Mouse (Mus musculus) CH12F3 (cell line): ENCODE data around the gene Cops4.

Experiments used
- in situ Hi-C: fragments of 300-500 bp; cut with MboI; formaldehyde crosslinking; loops from 2 replicates; pipeline ENCODE4 v1.14.3; 2020; ENCODE audit warnings: low sequenced_read_pairs

The Cops4 gene

DNA sequence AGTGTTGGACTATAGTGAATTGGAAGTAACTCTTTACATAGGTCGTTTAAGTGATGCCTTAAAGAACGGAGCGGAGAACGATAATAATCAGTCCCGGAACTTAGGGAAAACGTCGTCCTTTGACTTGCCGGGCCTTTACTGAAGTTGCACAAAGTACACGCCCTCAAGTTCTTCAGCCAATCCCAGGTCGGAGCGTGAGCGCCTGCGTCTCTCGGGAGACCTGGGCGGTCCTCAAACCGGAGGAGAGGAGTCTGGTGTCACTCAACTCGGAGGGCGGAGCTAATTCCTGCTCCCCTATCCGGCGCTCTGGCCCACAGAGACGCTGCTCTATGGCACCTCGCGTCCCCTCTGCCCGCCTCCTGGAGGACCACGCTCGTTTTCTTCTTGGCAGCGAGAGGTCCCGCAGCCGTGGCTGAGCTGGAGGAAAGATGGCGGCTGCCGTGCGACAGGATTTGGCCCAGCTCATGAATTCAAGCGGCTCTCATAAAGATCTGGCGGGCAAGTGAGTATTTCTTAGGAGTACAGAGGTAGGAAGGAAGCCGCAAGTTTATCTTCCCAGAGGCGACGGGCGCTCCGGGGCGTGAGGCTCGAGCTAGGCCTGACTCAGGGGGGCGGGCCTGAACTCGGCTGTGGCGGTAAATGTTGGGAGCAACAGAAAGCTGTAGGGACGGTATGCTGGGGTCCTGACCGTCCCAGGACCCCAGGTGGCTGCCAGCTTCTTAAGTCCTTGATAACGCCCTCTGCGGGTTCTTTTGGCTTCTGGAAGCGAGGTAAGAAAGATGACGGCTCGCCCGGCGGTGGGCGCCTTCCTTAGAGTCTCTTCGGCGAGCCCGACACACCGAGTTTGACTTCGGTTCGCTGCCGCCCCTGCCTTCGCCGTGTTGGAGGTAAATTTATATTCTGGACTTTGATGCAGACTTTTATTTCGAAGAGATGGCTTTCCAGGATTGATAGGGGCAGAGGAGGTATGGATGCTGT is at the start of gene Cops4:
Gene Cops4 (plus strand): TSS at position 261 of the 978 bp plus-strand sequence.
- in situ Hi-C loops, result no loop called here

DNA sequence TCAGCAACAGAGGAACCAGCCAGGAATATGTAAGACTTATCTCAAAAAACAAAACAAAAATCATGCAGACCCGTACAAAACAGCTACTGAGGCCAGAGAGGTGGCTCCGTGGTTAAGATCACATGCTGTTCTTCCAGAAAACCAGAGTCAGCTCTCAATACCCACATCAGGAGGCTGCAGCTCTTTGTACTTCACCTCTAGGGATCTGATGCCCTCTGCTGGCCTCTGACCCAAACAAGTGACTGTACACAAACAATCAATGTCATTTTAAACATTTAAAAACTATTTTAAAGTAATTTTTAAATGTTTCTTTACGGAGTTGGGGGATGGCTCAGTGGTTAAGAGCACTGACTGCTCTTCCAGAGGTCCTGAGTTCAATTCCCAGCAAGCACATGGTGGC is 41.8 kb upstream of the Cops4 start:
- in situ Hi-C loops, result no loop called here

DNA sequence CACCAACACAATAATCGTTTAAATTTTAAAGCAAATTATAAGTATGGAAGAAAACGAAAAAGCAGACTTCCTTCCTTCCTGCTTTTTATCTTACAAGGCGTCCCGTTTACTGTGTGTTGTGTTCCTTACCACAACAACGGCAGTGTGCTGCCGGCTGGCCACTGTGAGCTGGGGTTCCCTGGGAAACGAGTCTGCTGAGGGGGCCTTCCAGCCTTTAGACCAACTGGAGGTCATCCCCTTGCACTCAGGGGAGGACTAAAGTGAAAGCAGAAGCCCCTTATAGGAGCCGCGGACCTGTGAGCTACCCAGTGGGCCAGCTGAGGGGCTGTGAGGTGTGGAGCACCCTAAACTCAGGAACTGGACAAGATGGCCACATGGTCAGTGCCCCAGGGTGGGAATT is 40.5 kb upstream of the Cops4 start:
- in situ Hi-C loops, result no loop called here

- in situ Hi-C loops, result no loop called here
Measured at GRCm38 (mm10) chr5:100483569-100483968, 34.5 kb upstream of the Cops4 start.

- in situ Hi-C loops, result no loop called here
Measured at GRCm38 (mm10) chr5:100487120-100487519, 31.0 kb upstream of the Cops4 start.

GRCm38 (mm10) chr5:100488231-100488630 is 29.9 kb upstream of the Cops4 start:
- in situ Hi-C loops, result no loop called here

DNA sequence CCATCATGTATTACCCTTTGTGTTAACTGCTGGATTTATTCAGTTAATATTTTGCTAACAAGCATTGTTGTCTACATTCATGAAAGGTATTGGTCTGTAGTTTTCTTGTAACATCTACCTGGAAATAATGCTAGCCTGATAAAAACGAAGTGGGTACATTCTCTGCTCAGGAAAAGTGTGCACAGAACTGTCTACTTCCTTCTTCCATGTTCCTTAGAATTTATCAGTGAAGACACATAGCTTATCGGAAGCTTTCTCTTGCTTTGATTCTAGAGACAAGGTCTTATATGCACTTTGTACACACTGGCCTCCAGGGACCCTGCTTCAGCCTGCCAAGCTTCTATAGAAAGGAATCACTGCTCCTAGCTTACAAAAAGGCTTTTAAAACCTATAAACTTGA is 28.8 kb upstream of the Cops4 start:
- in situ Hi-C loops, result no loop called here

GRCm38 (mm10) chr5:100491704-100492103 is 26.4 kb upstream of the Cops4 start:
- in situ Hi-C loops, result no loop called here

- in situ Hi-C loops, result no loop called here
Measured at GRCm38 (mm10) chr5:100498436-100499180, 19.5 kb upstream of the Cops4 start.

DNA sequence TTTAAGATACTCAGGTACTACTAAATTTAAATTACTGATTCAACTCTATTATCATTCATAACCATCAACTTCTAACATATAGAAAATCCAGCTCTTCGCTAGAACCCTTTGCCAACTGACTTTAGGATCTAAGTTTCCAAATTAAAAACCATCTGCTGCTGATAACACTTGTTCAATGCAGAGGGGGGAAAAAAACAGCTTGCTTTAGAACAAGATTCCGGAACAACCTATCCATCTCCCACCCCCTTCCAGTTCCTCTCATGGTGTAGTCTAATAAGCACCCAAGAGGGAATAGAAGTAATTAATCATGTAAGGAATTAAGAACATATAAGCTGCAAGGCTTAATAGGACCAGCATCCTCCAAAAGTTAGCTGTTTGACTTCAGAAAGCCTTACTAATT is 18.9 kb upstream of the Cops4 start:
- in situ Hi-C loops, result no loop called here

- in situ Hi-C loops, result no loop called here
Measured at GRCm38 (mm10) chr5:100499831-100500304, 18.2 kb upstream of the Cops4 start.

DNA sequence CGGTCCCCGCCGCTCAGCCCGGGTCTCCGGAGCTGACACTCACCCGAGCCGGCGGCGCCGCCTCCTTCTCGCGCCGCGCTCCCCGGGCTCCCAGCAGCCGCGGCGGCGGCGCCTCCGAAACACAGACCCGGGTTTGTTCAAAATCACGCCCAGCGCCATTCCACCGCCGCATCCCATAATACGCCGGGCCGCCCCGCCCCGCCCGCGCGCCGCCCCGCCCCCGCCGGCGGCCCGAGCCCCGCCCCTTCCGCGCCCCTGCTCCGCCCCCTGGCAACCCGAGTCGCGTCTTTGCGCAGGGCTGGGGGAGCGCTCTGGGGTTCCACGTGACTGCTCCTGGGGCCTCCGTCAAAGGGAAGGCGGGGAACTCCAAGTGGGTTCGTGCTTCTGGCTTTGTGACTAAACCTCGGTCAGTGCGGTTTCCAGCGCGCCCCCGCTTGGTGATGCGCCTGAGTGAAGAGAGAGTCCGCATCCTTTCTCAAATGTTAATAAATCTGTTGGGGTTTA is 17.6 kb upstream of the Cops4 start, which contains the start of gene Lin54:
Gene Lin54 (minus strand): TSS at position 182 of the 504 bp plus-strand sequence.
- in situ Hi-C loops, result no loop called here

GRCm38 (mm10) chr5:100501267-100501666 is 16.8 kb upstream of the Cops4 start:
- in situ Hi-C loops, result no loop called here

- in situ Hi-C loops, result no loop called here
Measured at GRCm38 (mm10) chr5:100509247-100509646, 8.9 kb upstream of the Cops4 start.

- in situ Hi-C loops, result no loop called here
Measured at GRCm38 (mm10) chr5:100512576-100512975, 5.5 kb upstream of the Cops4 start.

DNA sequence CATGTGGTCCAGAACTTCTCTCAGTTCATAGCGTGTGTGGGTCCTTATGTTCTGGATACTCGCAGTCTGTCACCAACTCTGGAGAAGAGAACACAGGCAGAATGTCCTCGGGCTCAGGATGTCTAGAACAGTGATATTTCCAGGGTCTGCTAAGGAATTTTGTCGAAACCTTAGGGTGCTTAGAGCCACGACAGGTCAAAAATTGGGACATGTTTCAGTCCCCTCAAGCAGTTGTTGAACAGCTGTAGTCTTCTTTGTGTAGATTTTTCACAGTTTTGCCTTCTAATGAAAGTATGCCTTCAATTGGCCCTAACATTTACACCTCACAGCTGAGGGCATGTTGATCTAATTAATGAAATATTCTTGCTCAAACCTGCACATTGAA is 910 bp downstream of the Cops4 start:
- in situ Hi-C loops, result no loop called here

DNA sequence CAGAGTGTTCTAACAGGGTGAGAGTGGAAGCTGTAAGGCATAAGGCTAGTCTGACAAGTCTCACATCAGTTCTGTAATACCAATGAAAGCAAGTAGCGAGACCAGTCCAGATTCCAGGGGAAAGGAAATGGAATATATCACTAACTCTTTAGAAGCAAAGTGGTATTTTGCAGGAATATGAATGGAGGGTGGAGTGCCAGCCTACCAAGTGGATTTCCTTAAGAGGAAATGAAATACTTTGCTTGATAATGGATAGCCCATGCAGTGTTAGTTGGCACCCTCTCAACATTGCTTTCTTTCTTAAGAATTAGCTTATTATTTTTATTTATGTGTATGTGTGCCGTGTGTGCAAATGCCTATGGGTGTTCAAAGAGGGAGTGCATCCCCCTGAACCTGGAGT is 2.1 kb downstream of the Cops4 start:
- in situ Hi-C loops, result no loop called here

GRCm38 (mm10) chr5:100523331-100523730 is 5.2 kb downstream of the Cops4 start:
- in situ Hi-C loops, result no loop called here

- in situ Hi-C loops, result no loop called here
Measured at GRCm38 (mm10) chr5:100524921-100525320, 6.8 kb downstream of the Cops4 start.

DNA sequence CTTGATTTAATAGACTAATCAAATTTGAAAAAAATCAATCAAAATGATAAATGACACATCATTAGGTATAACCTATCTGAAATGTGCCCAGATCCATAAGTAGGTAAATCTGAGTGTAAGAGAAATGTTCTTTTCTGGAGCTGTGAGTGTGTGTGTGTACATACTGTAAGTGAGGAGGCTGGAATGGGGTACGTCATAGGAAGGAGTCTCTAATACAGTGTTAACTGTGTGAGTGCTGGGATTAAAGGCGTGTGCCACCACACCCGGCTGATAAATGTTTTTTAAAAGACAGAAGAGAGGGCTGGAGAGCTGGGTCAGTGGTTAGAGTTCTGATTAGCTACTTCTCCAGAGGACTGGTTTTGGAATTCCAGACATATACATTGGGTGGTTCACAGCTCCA is 7.5 kb downstream of the Cops4 start:
- in situ Hi-C loops, result no loop called here

GRCm38 (mm10) chr5:100526164-100526563 is 8.1 kb downstream of the Cops4 start:
- in situ Hi-C loops, result no loop called here
